Mouse (Mus musculus) forebrain, embryonic 15.5 days (tissue): Measurements from ENCODE around the gene Haus4. TPM values are rescaled to one million over a fixed set of nuclear protein-coding genes. Genes with fewer than 3 reads are reported as not detected.

Experiments used
- ATAC-seq: fragments of 200-750 bp; cut with Nextera tagmentation; replicated peaks from 2 replicates; pipeline ENCODE4 v1.8.0; 2017; ENCODE audit warnings: mild to moderate bottlenecking, moderate TSS enrichment, moderate library complexity
- H3K27ac ChIP-seq: fragments of 300-500 bp; sonication (generic); replicated peaks from 2 replicates; pipeline ENCODE4 v1.5.1; 2015; ENCODE audit warnings: mild to moderate bottlenecking, inconsistent platforms
- H3K27me3 ChIP-seq: fragments of 300-500 bp; sonication (generic); 2 replicates; pipeline ENCODE4 v1.6.1; 2015; ENCODE audit warnings: inconsistent platforms
- H3K36me3 ChIP-seq: fragments of 300-500 bp; sonication (generic); 2 replicates; pipeline ENCODE4 v1.6.1; 2015; ENCODE audit warnings: mild to moderate bottlenecking, inconsistent platforms
- H3K4me1 ChIP-seq: fragments of 300-500 bp; sonication (generic); 2 replicates; pipeline ENCODE4 v1.6.1; 2015; ENCODE audit warnings: inconsistent platforms
- H3K4me2 ChIP-seq: fragments of 300-500 bp; sonication (generic); replicated peaks from 2 replicates; pipeline ENCODE4 v1.6.1; 2015; ENCODE audit warnings: mild to moderate bottlenecking, inconsistent platforms
- H3K4me3 ChIP-seq: fragments of 300-500 bp; sonication (generic); 2 replicates; pipeline ENCODE4 v1.5.1; 2015; ENCODE audit warnings: mild to moderate bottlenecking, inconsistent platforms
- H3K9ac ChIP-seq: fragments of 300-500 bp; sonication (generic); replicated peaks from 2 replicates; pipeline ENCODE4 v1.6.1; 2015; ENCODE audit warnings: mild to moderate bottlenecking, inconsistent platforms
- H3K9me3 ChIP-seq: fragments of 300-500 bp; sonication (generic); 2 replicates; pipeline ENCODE4 v1.6.1; 2016; ENCODE audit warnings: inconsistent platforms
- WGBS: fragments of 180-500 bp; shearing (Covaris S2); methylation state at CpG from one replicate; pipeline ENCODE4 v1.1.7; 2015; ENCODE audit warnings: mixed read lengths; 5-methylcytosine and 5-hydroxymethylcytosine counted together
- polyA plus RNA-seq: library from polyadenylated mRNA; unstranded; fragments of >200 nt; fragmentation: Nextera tagmentation; extraction: Ambion mirVana; gene quantifications from 2 replicates; pipeline ENCODE4 v1.2.1, GENCODE M21; 2015

Gene Haus4
- polyA plus RNA-seq, 1 experiment from 2014 or later: 29.6 TPM

- Histone ChIP-seq H3K27ac (no peak overlapping the region), H3K4me3 (no peak overlapping the region), H3K9me3 (no peaks in the 10 kb centered on the region), H3K4me1 (peaks cover 8% of the 10 kb centered on the region), H3K9ac (no peak overlapping the region), H3K27me3 (no peaks in the 10 kb centered on the region; the same call in 1 of the 2 replicates), H3K4me2 (no peak overlapping the region), H3K36me3 (0 out of 2 replicates have a peak, but pooled peaks cover 5% of the 10 kb centered on the region)
- 94% methylated on average over 9 of the region's 9 CpGs for WGBS
- ATAC-seq: no peak
Measured at GRCm38 (mm10) chr14:54582536-54582935, 28.1 kb upstream of the Haus4 start.

DNA sequence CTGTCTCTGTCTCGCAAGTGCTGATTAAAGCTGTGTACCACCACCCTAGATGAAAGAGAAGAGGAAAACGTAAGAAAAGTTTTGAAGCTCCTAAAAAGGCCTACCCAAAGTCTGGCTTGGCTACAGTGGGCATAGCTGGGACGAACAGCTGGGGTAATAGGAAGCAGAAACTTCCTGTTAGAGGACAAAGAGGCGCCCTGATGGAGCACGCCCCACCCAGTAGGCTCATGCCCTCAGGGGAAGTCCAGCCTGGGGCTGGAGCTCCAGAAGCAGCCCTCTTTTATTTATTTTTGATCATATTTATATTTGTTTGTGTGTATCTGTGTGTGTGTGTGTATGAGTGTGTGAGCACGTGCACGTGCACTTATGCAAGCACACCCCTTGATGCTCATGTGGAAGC lies 25.2 kb upstream of the Haus4 start:
- Histone ChIP-seq H3K9ac (no peak overlapping the region), H3K4me3 (no peak overlapping the region), H3K4me1 (peaks cover 34% of the 10 kb centered on the region), H3K36me3 (0 out of 2 replicates have a peak, but pooled peaks cover 5% of the 10 kb centered on the region), H3K4me2 (no peak overlapping the region), H3K27ac (no peak overlapping the region), H3K27me3 (peaks cover 5% of the 10 kb centered on the region; the same call in 1 of the 2 replicates), H3K9me3 (no peaks in the 10 kb centered on the region)
- ATAC-seq: no peak
- 88% methylated on average over 7 of the region's 7 CpGs for WGBS

- H3K4me2 ChIP-seq: peak overlapping the region; percentile 94
- no peaks in the 10 kb centered on the region for H3K9me3 ChIP-seq
- H3K9ac ChIP-seq: peak overlapping the region; percentile 63
- WGBS: under 1% methylated on average over 10 of the region's 10 CpGs
- H3K4me1 ChIP-seq: peaks cover 50% of the 10 kb centered on the region
- no peak for ATAC-seq
- H3K27ac ChIP-seq: peak overlapping the region; percentile 75
- H3K27me3 ChIP-seq: peaks cover 5% of the 10 kb centered on the region; the same call in 1 of the 2 replicates
- peak overlapping the region; percentile 64 for H3K4me3 ChIP-seq
- H3K36me3 ChIP-seq: no peaks in the 10 kb centered on the region
Measured at GRCm38 (mm10) chr14:54578063-54578462, 23.6 kb upstream of the Haus4 start.

DNA sequence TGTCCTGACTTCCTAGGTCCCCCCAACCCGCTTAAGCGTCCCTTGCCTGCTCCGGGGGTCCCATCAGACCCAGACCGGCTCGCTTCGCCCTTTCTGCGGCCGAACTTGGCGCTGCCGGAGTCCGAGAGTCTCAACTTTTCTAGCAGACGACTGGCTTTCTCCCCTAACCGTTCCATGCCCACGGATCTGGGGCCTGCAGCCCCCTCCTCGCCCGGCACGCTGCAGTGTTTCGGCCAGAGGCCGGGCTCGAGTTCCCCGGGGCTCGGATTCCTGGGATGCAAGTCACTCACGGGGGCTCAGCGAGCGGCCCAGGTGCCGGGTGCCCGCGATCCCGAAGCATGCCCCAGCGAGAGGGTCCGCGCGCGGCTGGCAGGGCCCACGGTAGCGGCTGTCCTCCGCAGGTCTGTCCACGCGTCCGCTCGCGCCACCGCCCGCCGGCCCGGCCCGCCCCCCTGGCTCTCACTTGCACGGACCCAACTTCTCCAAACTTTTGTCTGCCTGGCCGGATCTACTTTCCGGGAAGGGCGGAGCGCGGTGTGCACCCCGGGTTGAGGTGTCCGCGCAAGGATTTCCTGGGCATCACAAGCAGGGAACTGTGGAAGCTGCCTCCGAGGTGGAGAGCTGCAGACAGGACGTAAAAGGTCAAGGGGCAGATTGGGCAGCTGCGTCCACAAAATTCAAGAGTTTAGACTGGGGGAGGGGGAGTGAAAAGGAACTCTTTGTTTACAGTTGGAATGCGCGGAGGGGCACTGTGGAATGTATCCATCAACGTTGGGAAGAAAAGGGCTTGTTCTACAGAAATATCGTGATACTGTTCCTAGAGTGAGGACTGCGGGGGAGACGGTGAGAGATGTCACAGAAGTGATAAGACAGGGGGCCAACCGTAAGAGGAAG lies 22.9 kb upstream of the Haus4 start, which contains the start of gene Ajuba:
Ajuba (minus strand) TSS at position 470 of the 894 bp plus-strand sequence.
- Histone ChIP-seq H3K27ac (peak within 1 kb of the TSS; percentile 75), H3K9ac (peak within 1 kb of the TSS; percentile 63), H3K36me3 (no peaks in the 10 kb centered on the region), H3K9me3 (no peaks in the 10 kb centered on the region), H3K4me3 (peak within 1 kb of the TSS; percentile 64), H3K4me1 (peaks cover 57% of the 10 kb centered on the region), H3K4me2 (peak within 1 kb of the TSS; percentile 94), H3K27me3 (peaks cover 5% of the 10 kb centered on the region; the same call in 1 of the 2 replicates)
- under 1% methylated on average over 66 of the region's 66 CpGs for WGBS
- ATAC-seq: peak; percentile 62

DNA sequence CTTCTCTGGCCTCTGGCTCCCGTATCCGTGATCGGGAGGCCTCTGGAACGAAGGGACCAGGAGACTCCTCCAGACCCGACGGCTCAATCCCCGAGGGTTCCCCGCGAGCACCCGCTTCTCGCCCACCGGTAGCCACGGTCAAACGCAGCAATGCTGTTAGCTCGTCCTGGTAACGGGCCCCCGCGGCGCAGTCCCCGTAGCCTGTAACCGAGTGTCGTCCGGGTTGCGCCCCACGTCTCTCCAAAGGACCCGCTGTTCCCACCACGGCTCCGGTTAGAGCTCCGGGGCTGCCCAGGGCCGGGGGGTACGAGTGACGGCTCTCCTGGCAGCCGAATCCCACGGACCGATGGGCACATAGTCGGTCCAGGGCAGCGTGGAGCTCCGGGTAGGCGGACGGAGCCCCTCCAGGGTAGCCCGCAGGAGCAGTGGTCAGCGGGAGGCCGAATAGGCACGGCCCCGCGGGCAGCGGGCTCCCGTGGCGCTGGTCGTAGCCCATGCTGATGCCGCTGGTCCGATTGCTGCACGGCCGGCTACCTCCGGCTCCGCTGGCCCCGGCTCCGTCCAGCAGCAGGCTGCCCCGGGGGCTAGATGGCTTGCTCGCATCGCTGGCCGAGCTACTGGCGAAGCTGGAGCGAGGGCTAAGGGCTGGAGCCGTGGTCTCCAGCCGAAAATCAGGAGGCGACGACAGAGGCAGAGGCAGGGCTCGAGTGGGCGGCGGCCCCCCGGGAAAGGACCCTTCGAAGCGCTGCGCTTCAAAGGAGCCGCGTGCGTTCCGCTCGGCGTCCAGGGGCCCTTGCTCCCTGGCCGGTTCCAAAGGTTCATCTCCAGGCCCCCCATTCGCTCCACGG lies 22.0 kb upstream of the Haus4 start:
- peak overlapping the region; percentile 75 for H3K27ac ChIP-seq
- H3K9ac ChIP-seq: peak overlapping the region; percentile 63
- peaks cover 5% of the 10 kb centered on the region; the same call in 1 of the 2 replicates for H3K27me3 ChIP-seq
- H3K4me1 ChIP-seq: peaks cover 63% of the 10 kb centered on the region
- no peaks in the 10 kb centered on the region for H3K36me3 ChIP-seq
- under 1% methylated on average over 84 of the region's 84 CpGs for WGBS
- ATAC-seq: no peak
- no peaks in the 10 kb centered on the region for H3K9me3 ChIP-seq
- H3K4me2 ChIP-seq: peak overlapping the region; percentile 94
- H3K4me3 ChIP-seq: peak overlapping the region; percentile 64

GRCm38 (mm10) chr14:54575631-54576030 lies 21.2 kb upstream of the Haus4 start:
- H3K9me3 ChIP-seq: no peaks in the 10 kb centered on the region
- H3K4me2 ChIP-seq: peak overlapping the region; percentile 94
- peak overlapping the region; percentile 28 for H3K27ac ChIP-seq
- no peaks in the 10 kb centered on the region for H3K36me3 ChIP-seq
- peaks cover 5% of the 10 kb centered on the region; the same call in 1 of the 2 replicates for H3K27me3 ChIP-seq
- peak overlapping the region; percentile 63 for H3K9ac ChIP-seq
- peak overlapping the region; percentile 64 for H3K4me3 ChIP-seq
- no peak for ATAC-seq
- H3K4me1 ChIP-seq: peaks cover 63% of the 10 kb centered on the region
- under 1% methylated on average over 39 of the region's 39 CpGs for WGBS

DNA sequence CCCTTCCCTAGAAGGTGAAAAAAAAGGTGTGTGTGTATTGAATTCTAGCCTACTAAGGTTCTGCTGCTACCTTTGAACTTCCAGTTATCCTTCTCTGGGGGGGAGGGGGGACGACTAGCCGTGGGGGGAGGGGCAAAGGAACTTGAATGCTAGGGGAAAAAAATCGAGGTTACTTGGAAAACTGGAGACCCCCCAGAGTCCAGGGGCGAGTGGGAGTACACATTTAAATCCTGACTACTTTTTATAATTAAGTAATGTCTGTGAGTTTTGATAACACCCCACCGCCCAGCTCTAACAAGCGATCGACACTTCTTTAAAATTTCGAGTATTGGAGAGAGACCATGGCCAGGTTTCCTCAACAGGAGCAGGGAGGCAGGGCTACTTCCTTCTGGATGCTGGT lies 20.6 kb upstream of the Haus4 start:
- no peak for ATAC-seq
- no peaks in the 10 kb centered on the region for H3K36me3 ChIP-seq
- H3K27ac ChIP-seq: peak overlapping the region; percentile 65
- peak overlapping the region; percentile 94 for H3K4me2 ChIP-seq
- WGBS: 2% methylated on average over 8 of the region's 8 CpGs
- no peaks in the 10 kb centered on the region for H3K9me3 ChIP-seq
- H3K4me1 ChIP-seq: peaks cover 63% of the 10 kb centered on the region
- peak overlapping the region; percentile 64 for H3K4me3 ChIP-seq
- peak overlapping the region; percentile 63 for H3K9ac ChIP-seq
- peaks cover 5% of the 10 kb centered on the region; the same call in 1 of the 2 replicates for H3K27me3 ChIP-seq

DNA sequence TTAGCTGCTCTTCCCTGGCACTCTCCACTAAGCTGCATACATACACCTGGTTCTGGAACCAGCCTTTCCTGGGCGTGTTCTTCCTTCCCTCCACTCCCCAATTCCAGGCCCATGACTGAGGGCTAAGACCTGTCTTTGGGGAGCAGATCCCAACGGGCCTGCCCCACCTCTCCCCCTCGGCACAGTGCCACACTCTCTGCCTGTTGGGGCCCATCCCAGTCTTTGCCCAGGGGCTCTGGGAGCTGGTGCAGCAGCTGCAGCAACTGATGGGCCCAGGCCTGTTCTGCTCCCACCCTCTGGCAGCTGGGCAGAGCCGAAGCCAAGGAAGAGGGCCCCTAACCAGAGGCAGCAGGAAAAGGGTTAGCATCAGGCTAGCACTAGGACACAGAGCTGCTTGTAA lies 19.8 kb upstream of the Haus4 start:
- H3K4me2 ChIP-seq: peak overlapping the region; percentile 94
- no peaks in the 10 kb centered on the region for H3K9me3 ChIP-seq
- H3K4me3 ChIP-seq: peak overlapping the region; percentile 64
- WGBS: 3% methylated on average over 4 of the region's 4 CpGs
- peaks cover 5% of the 10 kb centered on the region; the same call in 1 of the 2 replicates for H3K27me3 ChIP-seq
- peak overlapping the region; percentile 27; the same call in 1 of the 2 replicates for H3K9ac ChIP-seq
- H3K36me3 ChIP-seq: no peaks in the 10 kb centered on the region
- ATAC-seq: no peak
- peak overlapping the region; percentile 65 for H3K27ac ChIP-seq
- peaks cover 65% of the 10 kb centered on the region for H3K4me1 ChIP-seq

- peak overlapping the region; percentile 94 for H3K4me2 ChIP-seq
- H3K27ac ChIP-seq: peak overlapping the region; percentile 65
- H3K4me1 ChIP-seq: peaks cover 60% of the 10 kb centered on the region
- 0 out of 2 replicates have a peak, but pooled peaks cover 3% of the 10 kb centered on the region for H3K36me3 ChIP-seq
- H3K9ac ChIP-seq: 0 out of 2 replicates have a peak overlapping the region, but pooled peaks have one; percentile 17
- peak; percentile 28; the same call in 1 of the 2 replicates for ATAC-seq
- H3K9me3 ChIP-seq: no peaks in the 10 kb centered on the region
- H3K4me3 ChIP-seq: peak overlapping the region; percentile 64
- peaks cover 5% of the 10 kb centered on the region; the same call in 1 of the 2 replicates for H3K27me3 ChIP-seq
- 6% methylated on average over 14 of the region's 14 CpGs for WGBS
Measured at GRCm38 (mm10) chr14:54572790-54573736, 18.6 kb upstream of the Haus4 start.

DNA sequence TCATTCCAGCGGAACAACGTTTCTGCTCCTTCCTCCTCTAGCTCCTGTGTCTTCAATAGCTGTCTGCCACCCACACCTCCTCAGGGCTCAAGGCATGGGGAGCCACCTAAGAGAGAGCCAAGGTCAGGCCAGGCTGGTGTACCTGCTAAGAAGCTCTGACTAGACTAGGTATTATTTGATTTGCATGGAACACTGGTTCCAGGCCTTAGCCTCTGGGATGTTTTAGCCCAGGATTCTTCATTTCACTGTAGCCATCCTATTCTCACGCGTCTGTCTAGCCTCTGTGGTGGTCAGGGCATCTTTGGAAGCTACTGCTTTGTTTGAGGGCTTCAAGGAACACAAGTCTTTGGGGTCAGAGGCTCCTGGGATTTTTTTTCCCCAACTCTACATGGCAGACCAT lies 17.7 kb upstream of the Haus4 start:
- H3K27me3 ChIP-seq: peaks cover 2% of the 10 kb centered on the region; the same call in 1 of the 2 replicates
- H3K4me2 ChIP-seq: no peak overlapping the region

More for the DNA sequence above, 17.7 kb upstream of the Haus4 start:
- peak overlapping the region; percentile 65 for H3K27ac ChIP-seq
- no peaks in the 10 kb centered on the region for H3K9me3 ChIP-seq
- H3K36me3 ChIP-seq: 0 out of 2 replicates have a peak, but pooled peaks cover 3% of the 10 kb centered on the region
- H3K4me1 ChIP-seq: peaks cover 52% of the 10 kb centered on the region
- no peak overlapping the region for H3K4me3 ChIP-seq
- ATAC-seq: no peak
- no peak overlapping the region for H3K9ac ChIP-seq
- 32% methylated on average over 4 of the region's 4 CpGs for WGBS
